Mouse (Mus musculus) forebrain, embryonic 12.5 days (tissue): ENCODE results near the gene Slc23a2. TPM values are rescaled to one million over a fixed set of nuclear protein-coding genes. Genes with fewer than 3 reads are reported as not detected.

ENCODE experiments used
- ATAC-seq: fragments of 200-750 bp; cut with Nextera tagmentation; 2 replicates; pipeline ENCODE4 v1.8.0; 2017; ENCODE audit warnings: moderate TSS enrichment; ENCODE audit not compliant: low FRiP score
- H3K27ac ChIP-seq: fragments of 300-500 bp; sonication (generic); 2 replicates; pipeline ENCODE4 v1.5.1; 2016; ENCODE audit warnings: mild to moderate bottlenecking
- H3K27me3 ChIP-seq: fragments of 300-500 bp; sonication (generic); 2 replicates; pipeline ENCODE4 v1.6.1; 2016; ENCODE audit warnings: mild to moderate bottlenecking
- H3K36me3 ChIP-seq: fragments of 300-500 bp; sonication (generic); replicated peaks from 2 replicates; pipeline ENCODE4 v1.6.1; 2016; ENCODE audit warnings: mild to moderate bottlenecking
- H3K4me1 ChIP-seq: fragments of 300-500 bp; sonication (generic); 2 replicates; pipeline ENCODE4 v1.6.1; 2016
- H3K4me2 ChIP-seq: fragments of 300-500 bp; sonication (generic); 2 replicates; pipeline ENCODE4 v1.6.1; 2016; ENCODE audit warnings: mild to moderate bottlenecking, moderate library complexity
- H3K4me3 ChIP-seq: fragments of 300-500 bp; sonication (generic); replicated peaks from 2 replicates; pipeline ENCODE4 v1.5.1; 2016; ENCODE audit warnings: mild to moderate bottlenecking
- H3K9ac ChIP-seq: fragments of 300-500 bp; sonication (generic); 2 replicates; pipeline ENCODE4 v1.6.1; 2016; ENCODE audit warnings: mild to moderate bottlenecking
- H3K9me3 ChIP-seq: fragments of 300-500 bp; sonication (generic); 2 replicates; pipeline ENCODE4 v1.6.1; 2016
- whole genome bisulfite sequencing: fragments of 180-500 bp; shearing (Covaris S2); methylation state at CpG from one replicate; pipeline ENCODE4 v1.1.7; 2016; 5-methylcytosine and 5-hydroxymethylcytosine counted together
- polyA plus RNA-seq: library from polyadenylated mRNA; unstranded; fragments of >200 nt; fragmentation: Nextera tagmentation; extraction: Ambion mirVana; gene quantifications from 2 replicates; pipeline ENCODE4 v1.2.1, GENCODE M21; 2016

Slc23a2 gene
- polyA plus RNA-seq, 1 experiment from 2014 or later = 14.6 TPM

GRCm38 (mm10) chr2:132129980-132130379 lies 14.9 kb downstream of the Slc23a2 start:
- Histone ChIP-seq H3K9me3 (no peaks in the 10 kb centered on the region), H3K4me3 (no peak overlapping the region), H3K4me2 (no peak overlapping the region), H3K27me3 (no peaks in the 10 kb centered on the region), H3K4me1 (peaks cover 25% of the 10 kb centered on the region), H3K9ac (no peak overlapping the region), H3K27ac (no peak overlapping the region), H3K36me3 (no peaks in the 10 kb centered on the region)
- 92% methylated on average over 7 of the region's 7 CpGs for WGBS
- no peak for ATAC-seq

GRCm38 (mm10) chr2:132129247-132129646 lies 15.7 kb downstream of the Slc23a2 start:
- no peak overlapping the region for H3K4me3 ChIP-seq
- WGBS = 84% methylated on average over 7 of the region's 7 CpGs
- no peaks in the 10 kb centered on the region for H3K9me3 ChIP-seq
- H3K9ac ChIP-seq = no peak overlapping the region
- no peaks in the 10 kb centered on the region for H3K27me3 ChIP-seq
- H3K4me1 ChIP-seq = peaks cover 21% of the 10 kb centered on the region
- H3K36me3 ChIP-seq = no peaks in the 10 kb centered on the region
- H3K4me2 ChIP-seq = no peak overlapping the region
- H3K27ac ChIP-seq = no peak overlapping the region
- no peak for ATAC-seq

DNA sequence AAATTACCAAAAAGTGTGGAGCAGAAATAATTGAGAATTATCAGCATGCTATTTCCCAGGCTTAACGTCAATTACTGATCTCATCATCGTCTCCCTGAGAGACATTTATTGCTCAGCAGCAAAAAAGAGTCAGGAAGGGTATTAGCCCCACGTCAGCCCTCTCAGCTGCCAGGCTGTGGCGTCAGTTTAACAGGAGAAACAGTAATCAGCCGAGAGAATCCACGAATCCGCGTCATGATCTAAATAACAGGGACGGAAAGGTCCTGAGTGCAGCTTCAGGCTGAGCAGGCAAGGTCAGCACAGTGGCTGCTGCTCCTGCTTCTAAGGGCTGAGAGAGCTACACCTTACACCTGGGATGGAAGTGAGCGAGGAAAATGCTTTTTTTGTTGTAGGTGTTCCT lies 17.0 kb downstream of the Slc23a2 start:
- Histone ChIP-seq H3K9ac (no peak overlapping the region), H3K9me3 (no peaks in the 10 kb centered on the region), H3K27me3 (no peaks in the 10 kb centered on the region), H3K4me2 (no peak overlapping the region), H3K4me3 (no peak overlapping the region), H3K36me3 (no peaks in the 10 kb centered on the region), H3K4me1 (peaks cover 13% of the 10 kb centered on the region), H3K27ac (no peak overlapping the region)
- no peak for ATAC-seq
- 52% methylated on average over 10 of the region's 10 CpGs for WGBS

GRCm38 (mm10) chr2:132126292-132126691 lies 18.6 kb downstream of the Slc23a2 start:
- 93% methylated on average over 1 of the region's 1 CpGs for WGBS
- H3K36me3 ChIP-seq = no peaks in the 10 kb centered on the region
- H3K27me3 ChIP-seq = no peaks in the 10 kb centered on the region
- H3K9ac ChIP-seq = no peak overlapping the region
- no peak overlapping the region for H3K27ac ChIP-seq
- no peaks in the 10 kb centered on the region for H3K9me3 ChIP-seq
- H3K4me1 ChIP-seq = peaks cover 6% of the 10 kb centered on the region
- no peak overlapping the region for H3K4me3 ChIP-seq
- no peak for ATAC-seq
- H3K4me2 ChIP-seq = no peak overlapping the region

GRCm38 (mm10) chr2:132123063-132123462 lies 21.8 kb downstream of the Slc23a2 start:
- H3K4me1 ChIP-seq = peaks cover 3% of the 10 kb centered on the region; the same call in 1 of the 2 replicates
- H3K36me3 ChIP-seq = no peaks in the 10 kb centered on the region
- H3K9ac ChIP-seq = no peak overlapping the region
- no peak overlapping the region for H3K27ac ChIP-seq
- H3K4me2 ChIP-seq = no peak overlapping the region
- H3K27me3 ChIP-seq = no peaks in the 10 kb centered on the region
- 67% methylated on average over 4 of the region's 4 CpGs for WGBS
- H3K4me3 ChIP-seq = no peak overlapping the region
- no peaks in the 10 kb centered on the region for H3K9me3 ChIP-seq
- ATAC-seq = no peak

DNA sequence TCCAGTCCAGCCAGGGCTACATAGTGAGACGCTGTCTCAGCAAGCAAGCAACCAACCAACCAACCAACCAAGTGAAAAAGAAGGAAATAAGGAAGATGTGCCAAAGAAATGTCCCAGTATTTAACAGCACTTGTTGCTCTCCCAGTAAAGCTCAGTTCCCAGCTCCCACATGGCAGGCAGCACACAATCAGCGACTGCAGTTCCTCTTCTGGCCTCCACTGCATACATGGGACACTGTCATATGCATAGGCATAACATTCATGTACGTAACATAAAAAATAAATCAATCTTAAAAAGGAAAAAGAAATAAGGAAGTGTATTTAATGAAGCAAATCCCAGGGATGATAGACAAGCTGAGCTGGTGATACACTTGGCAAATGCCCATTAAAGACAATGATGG lies 23.9 kb downstream of the Slc23a2 start:
- Histone ChIP-seq H3K36me3 (no peaks in the 10 kb centered on the region), H3K4me2 (no peak overlapping the region), H3K4me3 (no peak overlapping the region), H3K9me3 (no peaks in the 10 kb centered on the region), H3K27me3 (no peaks in the 10 kb centered on the region), H3K9ac (no peak overlapping the region), H3K4me1 (no peaks in the 10 kb centered on the region), H3K27ac (no peak overlapping the region)
- 89% methylated on average over 3 of the region's 3 CpGs for WGBS
- no peak for ATAC-seq

DNA sequence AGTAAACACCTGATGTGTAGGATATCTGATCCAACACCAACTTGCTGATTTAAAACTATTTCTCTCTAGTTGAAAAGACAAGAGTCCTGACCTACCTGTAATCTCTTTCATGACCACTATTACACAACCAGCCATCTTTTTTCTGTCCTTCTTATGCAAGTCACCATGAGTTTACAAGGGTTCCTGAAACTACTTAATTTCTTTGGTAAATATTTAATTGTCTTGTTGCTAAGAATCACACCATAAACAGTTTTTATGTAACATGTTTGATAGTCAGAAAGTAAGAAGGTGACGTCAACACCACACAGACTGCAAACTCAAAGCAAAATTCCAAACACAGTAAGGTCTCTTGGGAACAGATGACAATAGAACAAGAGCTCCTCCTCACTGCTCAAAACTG lies 26.3 kb downstream of the Slc23a2 start:
- H3K9me3 ChIP-seq = no peaks in the 10 kb centered on the region
- H3K27me3 ChIP-seq = no peaks in the 10 kb centered on the region
- no peak overlapping the region for H3K9ac ChIP-seq
- no peak overlapping the region for H3K27ac ChIP-seq
- WGBS = 84% methylated on average over 1 of the region's 1 CpGs
- H3K4me3 ChIP-seq = no peak overlapping the region
- H3K36me3 ChIP-seq = no peaks in the 10 kb centered on the region
- ATAC-seq = no peak
- no peaks in the 10 kb centered on the region for H3K4me1 ChIP-seq
- no peak overlapping the region for H3K4me2 ChIP-seq

- Histone ChIP-seq H3K27me3 (no peaks in the 10 kb centered on the region), H3K4me1 (no peaks in the 10 kb centered on the region), H3K36me3 (no peaks in the 10 kb centered on the region), H3K27ac (no peak overlapping the region), H3K9ac (no peak overlapping the region), H3K9me3 (no peaks in the 10 kb centered on the region), H3K4me2 (no peak overlapping the region), H3K4me3 (no peak overlapping the region)
- ATAC-seq = no peak
- WGBS = 95% methylated on average over 5 of the region's 5 CpGs
Observed at GRCm38 (mm10) chr2:132115936-132116335, 29.0 kb downstream of the Slc23a2 start.

DNA sequence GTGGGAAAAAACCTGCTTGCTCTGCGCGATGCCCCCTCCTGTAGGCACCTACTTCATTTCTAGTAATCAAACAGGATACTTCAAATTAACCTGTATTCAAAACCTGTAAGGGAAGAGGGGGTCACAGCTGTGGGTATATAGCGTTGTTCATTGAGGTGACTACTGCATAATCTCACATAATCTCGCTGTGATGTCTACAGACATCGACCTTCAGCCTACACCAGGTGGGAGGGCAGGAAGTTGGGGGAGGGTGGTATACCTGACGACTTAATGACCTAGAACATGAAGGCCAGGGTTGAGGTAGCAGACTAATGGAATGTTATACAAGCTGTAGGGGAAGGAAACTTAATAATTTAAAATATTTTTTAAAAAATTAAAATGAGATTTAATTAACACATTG lies 29.6 kb downstream of the Slc23a2 start:
- no peaks in the 10 kb centered on the region for H3K36me3 ChIP-seq
- H3K4me3 ChIP-seq = no peak overlapping the region
- WGBS = 81% methylated on average over 6 of the region's 6 CpGs
- H3K9ac ChIP-seq = no peak overlapping the region
- no peaks in the 10 kb centered on the region for H3K4me1 ChIP-seq
- H3K27me3 ChIP-seq = no peaks in the 10 kb centered on the region
- no peak overlapping the region for H3K4me2 ChIP-seq
- no peaks in the 10 kb centered on the region for H3K9me3 ChIP-seq
- ATAC-seq = no peak
- H3K27ac ChIP-seq = no peak overlapping the region

DNA sequence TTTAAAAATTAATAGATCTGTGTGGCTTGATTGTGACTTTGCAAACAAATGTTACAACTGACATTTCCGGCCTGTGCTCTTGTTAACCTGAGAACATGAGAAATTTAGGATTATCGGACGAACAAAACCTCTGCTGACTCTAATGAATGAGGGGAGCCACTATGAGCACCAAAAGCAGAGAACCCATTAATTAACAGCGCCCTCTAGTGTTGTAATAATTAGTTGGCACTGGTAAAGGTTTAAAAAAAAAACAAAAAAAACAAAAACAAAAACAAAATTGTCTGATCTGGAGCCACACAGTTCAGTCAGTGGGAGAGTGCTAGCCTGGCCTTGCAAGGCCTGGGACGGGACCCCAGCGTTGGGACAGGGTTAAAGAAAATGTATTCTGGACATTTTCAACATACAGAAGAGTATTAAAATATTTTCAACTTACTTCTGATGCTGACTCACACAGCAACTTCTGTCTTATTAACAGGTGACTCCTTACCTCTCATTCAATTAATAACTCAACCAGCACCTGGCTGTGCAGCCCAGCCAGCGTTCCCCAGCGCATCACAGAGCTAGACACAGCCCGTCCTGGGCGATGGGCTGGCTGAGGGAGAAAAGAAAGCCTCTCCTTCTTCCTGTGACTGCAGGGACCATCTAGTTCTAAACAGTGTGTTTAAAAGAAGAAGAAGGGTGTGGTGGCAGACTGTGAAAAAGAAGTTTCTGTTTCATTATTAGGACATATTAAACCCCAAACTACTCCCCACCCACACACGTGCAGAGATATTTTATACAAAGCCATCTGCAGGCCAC lies 30.7 kb downstream of the Slc23a2 start:
- no peak overlapping the region for H3K4me2 ChIP-seq
- H3K9ac ChIP-seq = no peak overlapping the region
- H3K36me3 ChIP-seq = no peaks in the 10 kb centered on the region
- no peaks in the 10 kb centered on the region for H3K4me1 ChIP-seq
- ATAC-seq = no peak
- no peaks in the 10 kb centered on the region for H3K27me3 ChIP-seq
- H3K4me3 ChIP-seq = no peak overlapping the region
- H3K9me3 ChIP-seq = no peaks in the 10 kb centered on the region
- no peak overlapping the region for H3K27ac ChIP-seq
- 54% methylated on average over 11 of the region's 11 CpGs for WGBS

GRCm38 (mm10) chr2:132112319-132112718 lies 32.6 kb downstream of the Slc23a2 start:
- WGBS = 86% methylated on average over 4 of the region's 4 CpGs
- no peak for ATAC-seq

DNA sequence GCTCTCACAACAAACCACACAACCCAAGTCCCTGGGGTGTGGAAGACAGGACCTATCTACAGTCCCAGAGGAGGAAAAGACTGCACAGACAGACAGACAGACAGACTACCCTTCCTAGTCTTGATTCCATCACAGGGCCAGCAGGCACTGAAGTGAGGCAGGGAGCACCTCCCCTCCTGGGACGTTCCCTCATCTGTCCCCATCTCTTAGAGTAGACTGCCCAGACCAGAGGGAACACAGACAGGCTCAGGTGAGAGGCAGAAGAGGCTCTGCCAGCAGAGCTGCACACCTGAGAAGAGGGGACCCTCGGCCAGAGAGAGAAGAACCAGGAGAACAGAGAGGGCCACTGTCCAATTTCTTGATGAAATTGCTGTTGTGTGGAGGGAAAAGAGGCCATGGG lies 33.0 kb downstream of the Slc23a2 start:
- no peaks in the 10 kb centered on the region for H3K27me3 ChIP-seq
- no peaks in the 10 kb centered on the region for H3K36me3 ChIP-seq
- 61% methylated on average over 2 of the region's 2 CpGs for WGBS
- H3K9ac ChIP-seq = no peak overlapping the region
- H3K27ac ChIP-seq = no peak overlapping the region
- H3K4me1 ChIP-seq = 0 out of 2 replicates have a peak, but pooled peaks cover 2% of the 10 kb centered on the region
- no peak overlapping the region for H3K4me3 ChIP-seq
- no peaks in the 10 kb centered on the region for H3K9me3 ChIP-seq
- ATAC-seq = no peak
- no peak overlapping the region for H3K4me2 ChIP-seq

More at GRCm38 (mm10) chr2:132112319-132112718, 32.6 kb downstream of the Slc23a2 start:
- no peak overlapping the region for H3K4me2 ChIP-seq
- H3K36me3 ChIP-seq = no peaks in the 10 kb centered on the region
- H3K4me3 ChIP-seq = no peak overlapping the region
- H3K4me1 ChIP-seq = 0 out of 2 replicates have a peak, but pooled peaks cover 2% of the 10 kb centered on the region
- no peak overlapping the region for H3K9ac ChIP-seq
- H3K27ac ChIP-seq = no peak overlapping the region
- H3K9me3 ChIP-seq = no peaks in the 10 kb centered on the region
- no peaks in the 10 kb centered on the region for H3K27me3 ChIP-seq

GRCm38 (mm10) chr2:132111266-132111665 lies 33.6 kb downstream of the Slc23a2 start:
- H3K4me2 ChIP-seq = no peak overlapping the region
- H3K4me1 ChIP-seq = peaks cover 7% of the 10 kb centered on the region; the same call in 1 of the 2 replicates
- no peaks in the 10 kb centered on the region for H3K36me3 ChIP-seq
- no peaks in the 10 kb centered on the region for H3K27me3 ChIP-seq
- H3K4me3 ChIP-seq = no peak overlapping the region
- 50% methylated on average over 9 of the region's 9 CpGs for WGBS
- ATAC-seq = peak; percentile 33; the same call in 1 of the 2 replicates
- H3K9me3 ChIP-seq = no peaks in the 10 kb centered on the region
- no peak overlapping the region for H3K27ac ChIP-seq
- H3K9ac ChIP-seq = no peak overlapping the region
